Mouse (Mus musculus): ENCODE measurements around the gene Golga2. TPM values are rescaled to one million over a fixed set of nuclear protein-coding genes. Genes with fewer than 3 reads are reported as not detected.

Golga2 gene
- polyA plus RNA-seq, 1 experiment = 39.3 TPM

DNA sequence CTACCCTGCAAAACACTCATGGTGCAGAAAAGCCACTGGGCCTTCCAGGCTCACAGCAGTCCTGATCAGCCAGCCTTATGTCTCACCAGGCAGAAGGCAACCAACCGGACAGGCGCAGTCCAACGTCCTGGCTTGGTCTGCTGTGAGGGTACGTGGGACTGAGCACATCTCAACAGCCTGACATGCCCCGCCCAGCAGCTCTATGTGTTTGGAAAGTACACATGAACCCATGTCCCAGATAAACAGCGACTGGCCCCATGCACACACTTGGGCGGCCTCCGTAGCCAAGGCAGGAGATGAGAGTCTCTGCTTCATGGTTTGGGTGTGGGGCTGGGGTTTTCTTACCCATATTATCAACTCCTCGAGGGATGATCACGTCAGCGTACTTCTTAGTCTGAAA lies 30.9 kb upstream of the Golga2 start:
- H3K27me3 ChIP-seq (ENCODE audit: control insufficient read depth, insufficient read depth, low read length, poor library complexity, severe bottlenecking) = no peaks in the 10 kb centered on the region
- peaks cover 15% of the 10 kb centered on the region for H3K36me3 ChIP-seq (ENCODE audit: control insufficient read depth, insufficient read depth, low read length, poor library complexity, severe bottlenecking)
- no peaks in the 10 kb centered on the region for H3K9me3 ChIP-seq (replicated peaks; ENCODE audit: control insufficient read depth, insufficient read depth, low read length, poor library complexity, severe bottlenecking)
- no peaks in the 10 kb centered on the region for H3K4me1 ChIP-seq (ENCODE audit: control insufficient read depth, insufficient read depth, low read length)
- H3K9ac ChIP-seq (ENCODE audit: low read depth, poor library complexity, severe bottlenecking) = no peak overlapping the region
- H3K4me3 ChIP-seq (ENCODE audit: low read depth, low read length) = no peak overlapping the region
- no peak overlapping the region for H3K27ac ChIP-seq (ENCODE audit: insufficient read depth, low read length)
- no peak for TF ChIP-seq CTCF (IDR thresholded peaks at IDR 0.05; ENCODE audit: low read depth, low read length)
- no peak for TF ChIP-seq POLR2A (IDR thresholded peaks at IDR 0.05; ENCODE audit: insufficient read depth, low read length)
- no peak for TF ChIP-seq EP300 (IDR thresholded peaks at IDR 0.05; ENCODE audit: insufficient read depth, low read depth, low read length)

DNA sequence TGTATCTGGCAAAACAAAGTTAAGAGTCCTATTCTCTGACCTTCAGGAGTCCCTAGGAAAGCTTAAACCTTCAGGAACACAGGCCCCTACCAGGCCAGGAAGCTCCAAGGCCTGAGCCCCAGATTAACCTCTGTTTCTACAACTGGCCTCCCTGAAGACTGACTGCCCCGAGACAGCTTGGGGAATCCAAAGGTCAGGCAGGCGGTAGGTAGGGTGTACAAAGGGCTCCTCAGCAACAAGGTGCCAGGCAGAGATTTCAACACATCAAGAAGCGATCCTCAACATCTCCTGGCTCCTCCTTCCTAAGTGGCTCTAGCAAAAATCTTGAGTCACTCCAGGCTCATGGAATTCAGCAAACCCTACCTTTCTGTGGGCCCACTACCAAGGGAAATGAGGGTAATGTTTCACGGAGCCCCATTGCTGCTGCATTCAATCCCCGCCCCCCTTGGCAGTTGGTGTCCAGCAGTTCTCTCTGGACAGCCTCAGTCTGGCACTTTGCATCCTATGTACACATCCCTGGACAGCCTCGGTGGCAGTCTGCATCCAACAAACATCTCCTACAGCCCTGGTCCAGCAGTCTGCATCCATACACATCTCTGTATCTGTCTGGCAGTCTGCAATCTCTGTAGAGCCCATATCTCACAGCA lies 28.2 kb upstream of the Golga2 start:
- H3K9me3 ChIP-seq (replicated peaks; ENCODE audit: control insufficient read depth, insufficient read depth, low read length, poor library complexity, severe bottlenecking) = no peaks in the 10 kb centered on the region
- TF ChIP-seq POLR2A (IDR thresholded peaks at IDR 0.05; ENCODE audit: insufficient read depth, low read length) = no peak
- H3K4me1 ChIP-seq (ENCODE audit: control insufficient read depth, insufficient read depth, low read length) = no peaks in the 10 kb centered on the region
- peak overlapping the region; percentile 72 for H3K4me3 ChIP-seq (ENCODE audit: low read depth, low read length)
- no peaks in the 10 kb centered on the region for H3K27me3 ChIP-seq (ENCODE audit: control insufficient read depth, insufficient read depth, low read length, poor library complexity, severe bottlenecking)
- peak overlapping the region; percentile 62; the same call in 1 of the 2 replicates for H3K9ac ChIP-seq (ENCODE audit: low read depth, poor library complexity, severe bottlenecking)
- H3K27ac ChIP-seq (ENCODE audit: insufficient read depth, low read length) = no peak overlapping the region
- H3K36me3 ChIP-seq (ENCODE audit: control insufficient read depth, insufficient read depth, low read length, poor library complexity, severe bottlenecking) = peaks cover 11% of the 10 kb centered on the region; the same call in 1 of the 2 replicates

DNA sequence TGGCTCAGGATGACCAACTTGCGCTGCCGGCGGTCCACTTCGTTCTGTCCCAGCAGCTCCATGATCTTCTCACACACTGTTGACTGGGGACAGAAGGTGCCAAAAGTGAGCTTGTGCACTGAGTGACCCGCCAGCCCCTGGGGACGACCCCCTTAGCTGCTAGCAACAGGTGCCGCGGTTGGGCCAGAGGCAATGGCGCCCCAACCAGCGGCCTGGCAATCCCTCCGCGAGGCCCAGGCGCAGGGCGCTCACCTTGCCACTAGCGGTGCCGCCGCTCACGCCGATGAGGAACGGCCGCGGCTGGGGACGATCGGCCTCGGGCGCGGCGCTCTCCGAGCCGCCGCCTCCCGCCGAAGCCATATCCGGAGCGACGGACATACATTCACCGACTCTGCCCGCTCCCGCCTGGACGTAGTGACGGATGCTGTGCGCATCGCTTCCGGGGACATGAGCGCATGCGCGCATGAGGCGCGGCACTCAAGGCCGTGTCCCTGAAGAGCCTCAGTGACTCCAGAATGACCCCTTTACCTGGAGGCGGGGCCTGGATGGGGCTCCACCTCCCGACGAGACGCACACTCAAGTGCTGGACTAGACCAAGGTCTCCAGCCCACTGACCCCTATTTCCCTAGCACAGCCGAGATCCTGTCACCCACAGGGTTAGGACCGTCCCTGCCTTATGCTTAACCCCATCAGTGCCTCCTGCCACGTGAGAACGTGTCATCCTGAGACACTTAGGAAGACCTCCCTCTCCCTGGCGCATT lies 27.3 kb upstream of the Golga2 start, which contains the start of gene Uck1:
Gene Uck1 (minus strand): TSS at position 503 of the 761 bp plus-strand sequence.
- peaks cover 11% of the 10 kb centered on the region; the same call in 1 of the 2 replicates for H3K36me3 ChIP-seq (ENCODE audit: control insufficient read depth, insufficient read depth, low read length, poor library complexity, severe bottlenecking)
- no peaks in the 10 kb centered on the region for H3K9me3 ChIP-seq (replicated peaks; ENCODE audit: control insufficient read depth, insufficient read depth, low read length, poor library complexity, severe bottlenecking)

DNA sequence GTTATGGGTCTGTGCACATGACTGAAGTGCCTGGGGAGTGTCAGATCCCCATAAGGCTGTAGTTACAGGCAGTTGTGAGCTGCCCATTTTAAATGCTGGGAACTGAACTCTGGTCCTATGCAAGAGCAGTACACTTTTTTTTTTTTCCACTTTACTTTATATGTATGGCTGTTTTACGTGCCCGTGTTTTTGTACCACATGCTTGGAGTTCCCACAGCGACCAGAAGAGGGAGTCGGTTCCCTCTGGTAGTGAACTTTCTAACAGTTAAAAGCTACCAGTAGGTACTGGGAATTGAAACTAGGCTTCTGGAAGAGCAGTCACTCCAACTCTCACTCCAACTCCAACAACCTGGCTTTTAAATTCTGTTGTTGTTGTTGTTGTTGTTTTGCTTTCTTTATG lies 26.5 kb upstream of the Golga2 start:
- H3K4me3 ChIP-seq (ENCODE audit: low read depth, low read length) = no peak overlapping the region

More for the DNA sequence above, 27.3 kb upstream of the Golga2 start, which contains the start of gene Uck1:
- Histone ChIP-seq H3K9ac (ENCODE audit: low read depth, poor library complexity, severe bottlenecking) (peak within 1 kb of the TSS; percentile 62), H3K4me1 (ENCODE audit: control insufficient read depth, insufficient read depth, low read length) (no peaks in the 10 kb centered on the region), H3K27me3 (ENCODE audit: control insufficient read depth, insufficient read depth, low read length, poor library complexity, severe bottlenecking) (no peaks in the 10 kb centered on the region), H3K4me3 (ENCODE audit: low read depth, low read length) (peak within 1 kb of the TSS; percentile 72), H3K27ac (ENCODE audit: insufficient read depth, low read length) (no peak within 1 kb of the TSS)
- TF ChIP-seq CTCF (IDR thresholded peaks at IDR 0.05; ENCODE audit: low read depth, low read length) (no peak), EP300 (IDR thresholded peaks at IDR 0.05; ENCODE audit: insufficient read depth, low read depth, low read length) (peak; percentile 63; the same call in 1 of the 2 replicates), POLR2A (IDR thresholded peaks at IDR 0.05; ENCODE audit: insufficient read depth, low read length) (peak; percentile 51)

DNA sequence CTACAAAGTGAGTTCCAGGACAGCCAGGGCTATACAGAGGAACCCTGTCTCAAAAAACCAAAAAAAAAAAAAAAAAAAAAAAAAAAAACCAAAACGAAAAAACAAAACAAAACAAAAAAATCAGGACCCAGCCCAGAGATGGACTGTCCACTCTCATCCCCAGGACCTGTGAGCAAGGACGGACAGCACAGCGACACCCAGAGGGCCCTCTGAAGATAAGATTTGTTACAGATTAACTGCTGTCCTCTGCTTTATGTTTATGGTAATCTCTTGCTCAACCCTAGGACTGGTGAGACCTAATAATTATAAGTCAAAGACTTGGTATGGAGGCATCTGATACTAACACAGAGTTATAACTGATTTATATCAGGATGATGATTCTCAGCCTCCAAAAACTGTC lies 11.4 kb upstream of the Golga2 start:
- H3K27me3 ChIP-seq (ENCODE audit: control insufficient read depth, insufficient read depth, low read length, poor library complexity, severe bottlenecking) = no peaks in the 10 kb centered on the region
- peaks cover 4% of the 10 kb centered on the region for H3K9me3 ChIP-seq (replicated peaks; ENCODE audit: control insufficient read depth, insufficient read depth, low read length, poor library complexity, severe bottlenecking)
- H3K36me3 ChIP-seq (ENCODE audit: control insufficient read depth, insufficient read depth, low read length, poor library complexity, severe bottlenecking) = peaks cover 31% of the 10 kb centered on the region
- H3K27ac ChIP-seq (ENCODE audit: insufficient read depth, low read length) = no peak overlapping the region
- H3K4me3 ChIP-seq (ENCODE audit: low read depth, low read length) = no peak overlapping the region
- TF ChIP-seq CTCF (IDR thresholded peaks at IDR 0.05; ENCODE audit: low read depth, low read length) (no peak), EP300 (IDR thresholded peaks at IDR 0.05; ENCODE audit: insufficient read depth, low read depth, low read length) (no peak)
- H3K4me1 ChIP-seq (ENCODE audit: control insufficient read depth, insufficient read depth, low read length) = no peaks in the 10 kb centered on the region
- H3K9ac ChIP-seq (ENCODE audit: low read depth, poor library complexity, severe bottlenecking) = no peak overlapping the region

More for the DNA sequence above, 26.5 kb upstream of the Golga2 start:
- Histone ChIP-seq H3K36me3 (ENCODE audit: control insufficient read depth, insufficient read depth, low read length, poor library complexity, severe bottlenecking) (peaks cover 11% of the 10 kb centered on the region; the same call in 1 of the 2 replicates), H3K27ac (ENCODE audit: insufficient read depth, low read length) (no peak overlapping the region), H3K9me3 (replicated peaks; ENCODE audit: control insufficient read depth, insufficient read depth, low read length, poor library complexity, severe bottlenecking) (no peaks in the 10 kb centered on the region), H3K27me3 (ENCODE audit: control insufficient read depth, insufficient read depth, low read length, poor library complexity, severe bottlenecking) (no peaks in the 10 kb centered on the region), H3K4me1 (ENCODE audit: control insufficient read depth, insufficient read depth, low read length) (no peaks in the 10 kb centered on the region), H3K9ac (ENCODE audit: low read depth, poor library complexity, severe bottlenecking) (no peak overlapping the region)
- TF ChIP-seq CTCF (IDR thresholded peaks at IDR 0.05; ENCODE audit: low read depth, low read length) (peak; percentile 24), POLR2A (IDR thresholded peaks at IDR 0.05; ENCODE audit: insufficient read depth, low read length) (no peak), EP300 (IDR thresholded peaks at IDR 0.05; ENCODE audit: insufficient read depth, low read depth, low read length) (no peak)

DNA sequence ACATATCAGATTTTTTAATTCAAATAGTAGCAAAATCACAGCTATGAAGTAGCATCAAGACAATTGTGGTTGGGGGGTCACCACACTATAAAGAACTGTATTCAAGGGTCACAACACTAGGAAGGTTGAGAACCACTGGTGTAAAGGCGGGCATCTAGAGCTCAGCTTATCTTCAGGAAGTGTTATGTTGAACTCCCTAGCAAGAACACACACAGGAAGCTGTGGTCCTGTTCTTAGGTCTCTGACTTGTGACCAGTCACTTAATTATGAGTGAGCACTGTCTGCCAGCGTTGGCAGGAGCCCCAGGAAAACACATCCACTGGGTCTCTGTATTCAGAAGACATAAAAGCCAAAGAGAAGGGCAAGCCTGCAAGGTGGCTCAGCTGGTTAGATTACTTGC lies 4.9 kb upstream of the Golga2 start:
- peaks cover 65% of the 10 kb centered on the region for H3K36me3 ChIP-seq (ENCODE audit: control insufficient read depth, insufficient read depth, low read length, poor library complexity, severe bottlenecking)
- H3K4me3 ChIP-seq (ENCODE audit: low read depth, low read length) = no peak overlapping the region
- no peak overlapping the region for H3K9ac ChIP-seq (ENCODE audit: low read depth, poor library complexity, severe bottlenecking)
- H3K27me3 ChIP-seq (ENCODE audit: control insufficient read depth, insufficient read depth, low read length, poor library complexity, severe bottlenecking) = no peaks in the 10 kb centered on the region
- no peaks in the 10 kb centered on the region for H3K9me3 ChIP-seq (replicated peaks; ENCODE audit: control insufficient read depth, insufficient read depth, low read length, poor library complexity, severe bottlenecking)
- TF ChIP-seq POLR2A (IDR thresholded peaks at IDR 0.05; ENCODE audit: insufficient read depth, low read length) (no peak), CTCF (IDR thresholded peaks at IDR 0.05; ENCODE audit: low read depth, low read length) (no peak), EP300 (IDR thresholded peaks at IDR 0.05; ENCODE audit: insufficient read depth, low read depth, low read length) (no peak)
- no peak overlapping the region for H3K27ac ChIP-seq (ENCODE audit: insufficient read depth, low read length)
- H3K4me1 ChIP-seq (ENCODE audit: control insufficient read depth, insufficient read depth, low read length) = no peaks in the 10 kb centered on the region

Measured in ES-Bruce4 (cell line).